Mouse (Mus musculus) embryonic facial prominence, embryonic 12.5 days (tissue): ENCODE results near the gene Mpz. TPM values are rescaled to one million over a fixed set of nuclear protein-coding genes. Genes with fewer than 3 reads are reported as not detected.

Experiments used
- ATAC-seq: fragments of 200-750 bp; cut with Nextera tagmentation; 2 replicates; pipeline ENCODE4 v1.8.0; 2017; ENCODE audit not compliant: insufficient number of reproducible peaks, insufficient read depth, low FRiP score, low TSS enrichment
- H3K27ac ChIP-seq: fragments of 300-500 bp; sonication (generic); 2 replicates; pipeline ENCODE4 v1.5.1; 2016; ENCODE audit warnings: mild to moderate bottlenecking
- H3K27me3 ChIP-seq: fragments of 300-500 bp; sonication (generic); 2 replicates; pipeline ENCODE4 v1.6.1; 2016; ENCODE audit warnings: mild to moderate bottlenecking, moderate library complexity
- H3K36me3 ChIP-seq: fragments of 300-500 bp; sonication (generic); 2 replicates; pipeline ENCODE4 v1.6.1; 2016; ENCODE audit warnings: mild to moderate bottlenecking
- H3K4me1 ChIP-seq: fragments of 300-500 bp; sonication (generic); 2 replicates; pipeline ENCODE4 v1.6.1; 2016
- H3K4me2 ChIP-seq: fragments of 300-500 bp; sonication (generic); replicated peaks from 2 replicates; pipeline ENCODE4 v1.6.1; 2016; ENCODE audit warnings: mild to moderate bottlenecking, moderate library complexity
- H3K4me3 ChIP-seq: fragments of 300-500 bp; sonication (generic); 2 replicates; pipeline ENCODE4 v1.5.1; 2016; ENCODE audit warnings: mild to moderate bottlenecking
- H3K9ac ChIP-seq: fragments of 300-500 bp; sonication (generic); 2 replicates; pipeline ENCODE4 v1.6.1; 2016; ENCODE audit warnings: mild to moderate bottlenecking, moderate library complexity
- H3K9me3 ChIP-seq: fragments of 300-500 bp; sonication (generic); 2 replicates; pipeline ENCODE4 v1.6.1; 2016; ENCODE audit warnings: mild to moderate bottlenecking, moderate library complexity
- WGBS: fragments of 180-500 bp; shearing (Covaris S2); methylation state at CpG from one replicate; pipeline ENCODE4 v1.1.7; 2016; 5-methylcytosine and 5-hydroxymethylcytosine counted together
- polyA plus RNA-seq: library from polyadenylated mRNA; unstranded; fragments of >200 nt; fragmentation: Nextera tagmentation; extraction: Ambion mirVana; gene quantifications from 2 replicates; pipeline ENCODE4 v1.2.1, GENCODE M21; 2016

Gene Mpz
- polyA plus RNA-seq, 1 experiment from 2014 or later, result 4.5 TPM

- Histone ChIP-seq H3K36me3 (no peaks in the 10 kb centered on the region), H3K27me3 (no peaks in the 10 kb centered on the region), H3K4me2 (no peak overlapping the region), H3K4me1 (peaks cover 5% of the 10 kb centered on the region; the same call in 1 of the 2 replicates), H3K27ac (no peak overlapping the region), H3K4me3 (no peak overlapping the region), H3K9ac (no peak overlapping the region), H3K9me3 (no peaks in the 10 kb centered on the region)
- no peak for ATAC-seq
- 74% methylated on average over 4 of the region's 4 CpGs for WGBS
Observed at GRCm38 (mm10) chr1:171112986-171113385, 37.5 kb upstream of the Mpz start.

GRCm38 (mm10) chr1:171113873-171114299 is 36.6 kb upstream of the Mpz start, which contains the start of gene Cfap126:
TSS of gene Cfap126 (plus strand) at chr1:171113918.
- H3K27ac ChIP-seq, result peak within 1 kb of the TSS; percentile 63
- whole genome bisulfite sequencing, result under 1% methylated on average over 24 of the region's 24 CpGs
- H3K36me3 ChIP-seq, result no peaks in the 10 kb centered on the region
- peak within 1 kb of the TSS; percentile 55 for H3K4me3 ChIP-seq
- peaks cover 5% of the 10 kb centered on the region; the same call in 1 of the 2 replicates for H3K4me1 ChIP-seq
- no peaks in the 10 kb centered on the region for H3K27me3 ChIP-seq
- peak; percentile 3; the same call in 1 of the 2 replicates for ATAC-seq
- H3K9ac ChIP-seq, result peak within 1 kb of the TSS; percentile 63
- H3K4me2 ChIP-seq, result peak within 1 kb of the TSS; percentile 71
- no peaks in the 10 kb centered on the region for H3K9me3 ChIP-seq

DNA sequence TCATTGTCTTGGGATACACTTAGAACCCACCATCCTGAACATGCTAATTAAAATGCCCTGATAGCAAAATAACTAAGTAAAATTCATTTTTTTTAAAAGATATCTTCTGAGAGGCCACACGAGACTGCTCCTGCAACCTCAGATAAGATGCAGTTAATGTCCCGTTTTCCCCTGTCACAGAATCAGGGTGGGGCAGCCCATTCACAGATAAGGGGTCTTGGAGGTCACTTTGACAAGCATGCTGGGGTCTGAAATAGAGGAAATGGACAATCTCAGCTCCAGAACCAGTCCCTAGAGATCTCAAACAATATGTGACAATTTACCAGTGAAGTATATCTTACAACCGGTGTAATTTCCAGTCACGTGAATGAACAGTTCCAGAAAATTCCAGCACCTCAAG is 34.2 kb upstream of the Mpz start:
- WGBS, result 75% methylated on average over 4 of the region's 4 CpGs
- H3K9me3 ChIP-seq, result no peaks in the 10 kb centered on the region
- H3K36me3 ChIP-seq, result no peaks in the 10 kb centered on the region
- no peak overlapping the region for H3K4me3 ChIP-seq
- no peak overlapping the region for H3K4me2 ChIP-seq
- ATAC-seq, result no peak
- H3K9ac ChIP-seq, result no peak overlapping the region
- no peaks in the 10 kb centered on the region for H3K27me3 ChIP-seq
- no peak overlapping the region for H3K27ac ChIP-seq
- H3K4me1 ChIP-seq, result peaks cover 5% of the 10 kb centered on the region; the same call in 1 of the 2 replicates

- Histone ChIP-seq H3K27me3 (no peaks in the 10 kb centered on the region), H3K9me3 (no peaks in the 10 kb centered on the region), H3K4me2 (no peak overlapping the region), H3K4me1 (peaks cover 12% of the 10 kb centered on the region; the same call in 1 of the 2 replicates), H3K4me3 (no peak overlapping the region), H3K36me3 (no peaks in the 10 kb centered on the region), H3K9ac (no peak overlapping the region), H3K27ac (no peak overlapping the region)
- ATAC-seq, result no peak
- WGBS, result 4% methylated on average over 4 of the region's 4 CpGs
Observed at GRCm38 (mm10) chr1:171118269-171118684, 32.2 kb upstream of the Mpz start.

DNA sequence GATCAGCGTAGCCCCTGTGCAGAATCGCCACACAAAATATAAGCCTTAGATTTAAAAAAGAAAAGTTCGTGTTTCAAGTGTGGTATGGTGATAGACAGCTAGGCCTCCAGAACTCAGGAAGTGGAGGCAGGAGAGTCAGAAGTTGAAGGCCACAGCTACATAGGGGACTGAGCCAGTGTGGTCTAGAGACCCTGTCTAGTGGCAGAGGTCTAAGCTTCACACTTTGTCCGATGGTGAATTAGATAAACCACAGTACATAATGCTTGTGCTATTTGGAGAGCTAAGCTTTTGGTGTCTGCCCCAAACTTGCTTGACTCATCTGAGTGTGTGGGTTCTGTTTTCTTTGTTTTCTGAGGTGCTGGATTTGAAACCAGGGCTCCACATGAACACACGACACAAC is 31.5 kb upstream of the Mpz start:
- no peak overlapping the region for H3K27ac ChIP-seq
- H3K27me3 ChIP-seq, result no peaks in the 10 kb centered on the region
- no peak overlapping the region for H3K4me3 ChIP-seq
- ATAC-seq, result no peak
- H3K9ac ChIP-seq, result no peak overlapping the region
- 0 out of 2 replicates have a peak, but pooled peaks cover 7% of the 10 kb centered on the region for H3K4me1 ChIP-seq
- no peaks in the 10 kb centered on the region for H3K36me3 ChIP-seq
- 85% methylated on average over 5 of the region's 5 CpGs for WGBS
- no peak overlapping the region for H3K4me2 ChIP-seq
- H3K9me3 ChIP-seq, result no peaks in the 10 kb centered on the region

GRCm38 (mm10) chr1:171119405-171119804 is 31.1 kb upstream of the Mpz start:
- ATAC-seq, result no peak
- H3K4me1 ChIP-seq, result 0 out of 2 replicates have a peak, but pooled peaks cover 7% of the 10 kb centered on the region
- H3K9ac ChIP-seq, result no peak overlapping the region
- H3K36me3 ChIP-seq, result no peaks in the 10 kb centered on the region
- no peaks in the 10 kb centered on the region for H3K27me3 ChIP-seq
- H3K4me2 ChIP-seq, result no peak overlapping the region
- 87% methylated on average over 14 of the region's 14 CpGs for WGBS
- H3K27ac ChIP-seq, result no peak overlapping the region; the same call in 1 of the 2 replicates
- H3K4me3 ChIP-seq, result no peak overlapping the region
- H3K9me3 ChIP-seq, result no peaks in the 10 kb centered on the region

GRCm38 (mm10) chr1:171120893-171121292 is 29.6 kb upstream of the Mpz start:
- Histone ChIP-seq H3K36me3 (no peaks in the 10 kb centered on the region), H3K27ac (no peak overlapping the region), H3K4me1 (0 out of 2 replicates have a peak, but pooled peaks cover 7% of the 10 kb centered on the region), H3K9me3 (no peaks in the 10 kb centered on the region), H3K4me2 (no peak overlapping the region), H3K27me3 (no peaks in the 10 kb centered on the region), H3K9ac (no peak overlapping the region), H3K4me3 (no peak overlapping the region)
- 38% methylated on average over 3 of the region's 3 CpGs for WGBS
- no peak for ATAC-seq

DNA sequence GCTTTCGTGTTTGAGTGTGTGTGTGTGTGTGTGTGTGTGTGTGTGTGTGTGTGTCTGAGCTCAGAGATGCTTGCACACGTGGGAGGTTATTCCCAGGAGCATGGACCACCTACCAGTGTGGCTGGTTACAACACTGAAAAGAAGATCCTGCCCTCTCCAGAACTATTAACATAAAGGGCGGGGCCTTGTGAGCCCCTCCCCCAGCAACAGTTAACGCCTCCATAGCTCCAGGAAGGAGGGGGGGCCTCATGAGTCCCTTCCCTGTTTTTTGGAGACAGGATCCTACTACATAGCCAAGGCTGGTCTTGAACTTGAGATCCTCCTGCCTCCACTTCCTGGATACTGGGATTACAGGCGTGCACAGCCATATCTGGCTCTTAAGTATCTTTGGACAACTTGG is 28.7 kb upstream of the Mpz start:
- Histone ChIP-seq H3K27ac (no peak overlapping the region), H3K9ac (no peak overlapping the region), H3K27me3 (no peaks in the 10 kb centered on the region), H3K9me3 (no peaks in the 10 kb centered on the region), H3K4me3 (no peak overlapping the region), H3K36me3 (no peaks in the 10 kb centered on the region), H3K4me2 (no peak overlapping the region), H3K4me1 (0 out of 2 replicates have a peak, but pooled peaks cover 7% of the 10 kb centered on the region)
- 48% methylated on average over 5 of the region's 5 CpGs for WGBS
- no peak for ATAC-seq

GRCm38 (mm10) chr1:171122932-171123331 is 27.6 kb upstream of the Mpz start:
- 39% methylated on average over 7 of the region's 7 CpGs for WGBS

DNA sequence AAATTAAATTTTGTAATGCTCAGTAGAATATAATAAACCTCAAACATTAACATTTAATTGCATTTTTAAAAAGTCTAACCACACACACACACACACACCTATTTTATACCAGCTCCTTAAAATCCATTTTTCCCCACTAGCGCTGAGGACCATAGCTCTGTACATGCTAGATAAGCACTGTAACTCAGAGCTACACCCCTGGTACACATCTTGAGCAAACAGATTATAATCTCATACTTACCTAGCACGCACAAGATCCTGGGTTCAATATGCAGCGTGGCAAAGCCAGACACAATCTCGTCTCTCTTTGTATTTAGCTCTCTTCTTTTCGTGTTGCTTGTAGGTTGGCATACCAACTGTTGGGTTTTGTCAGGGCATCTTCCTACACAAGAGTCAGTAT is 26.1 kb upstream of the Mpz start:
- Histone ChIP-seq H3K9me3 (no peaks in the 10 kb centered on the region), H3K9ac (no peak overlapping the region), H3K27me3 (no peaks in the 10 kb centered on the region), H3K4me3 (no peak overlapping the region), H3K36me3 (peaks cover 14% of the 10 kb centered on the region), H3K4me2 (no peak overlapping the region), H3K27ac (no peak overlapping the region), H3K4me1 (0 out of 2 replicates have a peak, but pooled peaks cover 7% of the 10 kb centered on the region)
- no peak for ATAC-seq
- 92% methylated on average over 5 of the region's 5 CpGs for WGBS

More at GRCm38 (mm10) chr1:171122932-171123331, 27.6 kb upstream of the Mpz start:
- no peak overlapping the region for H3K27ac ChIP-seq
- H3K4me2 ChIP-seq, result no peak overlapping the region
- ATAC-seq, result 0 out of 2 replicates have a peak, but pooled peaks have one; percentile 54
- peaks cover 3% of the 10 kb centered on the region for H3K36me3 ChIP-seq
- no peaks in the 10 kb centered on the region for H3K9me3 ChIP-seq
- no peak overlapping the region for H3K4me3 ChIP-seq
- no peak overlapping the region for H3K9ac ChIP-seq
- 0 out of 2 replicates have a peak, but pooled peaks cover 7% of the 10 kb centered on the region for H3K4me1 ChIP-seq
- H3K27me3 ChIP-seq, result no peaks in the 10 kb centered on the region

DNA sequence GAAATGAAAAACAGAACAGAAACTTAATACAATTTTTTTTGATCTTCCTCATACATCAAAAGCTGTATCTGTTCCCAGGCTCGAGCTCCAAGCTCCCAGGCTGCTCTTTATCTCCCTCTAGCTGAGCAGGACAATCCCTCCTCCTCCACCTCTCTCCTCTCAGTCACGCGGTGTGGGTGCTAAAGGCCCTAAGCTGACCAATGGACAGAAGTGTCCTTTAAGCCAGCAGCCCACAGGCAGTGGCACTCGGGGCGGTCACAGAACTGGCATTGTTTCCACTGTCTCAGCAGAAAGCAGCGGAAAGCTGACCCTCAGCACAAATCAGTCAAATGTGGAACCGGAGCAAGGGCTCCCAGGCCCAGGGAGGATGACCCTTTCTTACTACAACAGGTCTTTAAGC is 21.3 kb upstream of the Mpz start:
- no peak overlapping the region for H3K4me3 ChIP-seq
- H3K9ac ChIP-seq, result no peak overlapping the region
- H3K4me1 ChIP-seq, result no peaks in the 10 kb centered on the region
- no peak for ATAC-seq
- 43% methylated on average over 7 of the region's 7 CpGs for WGBS
- no peaks in the 10 kb centered on the region for H3K9me3 ChIP-seq
- H3K27me3 ChIP-seq, result no peaks in the 10 kb centered on the region
- peaks cover 42% of the 10 kb centered on the region for H3K36me3 ChIP-seq
- no peak overlapping the region for H3K4me2 ChIP-seq
- no peak overlapping the region for H3K27ac ChIP-seq

DNA sequence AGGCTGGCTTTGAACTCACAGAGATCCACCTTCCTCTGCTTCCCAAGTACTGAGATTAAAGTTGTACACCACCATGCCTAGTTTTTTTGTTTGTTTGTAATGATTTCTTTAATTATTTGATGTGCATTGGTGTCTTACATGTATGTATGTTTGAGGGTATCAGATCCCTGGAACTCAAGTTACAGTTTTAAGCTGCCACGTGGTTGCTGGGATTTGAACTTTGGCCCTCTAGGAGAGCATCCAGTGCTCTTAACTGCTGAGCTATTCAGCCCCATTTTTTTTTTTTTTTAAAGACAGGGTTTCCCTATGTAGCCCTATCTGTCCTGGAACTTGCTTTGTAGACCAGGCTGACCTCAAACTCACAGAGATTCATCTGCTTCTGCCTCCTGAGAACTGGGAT is 19.5 kb upstream of the Mpz start:
- H3K4me1 ChIP-seq, result no peaks in the 10 kb centered on the region
- no peak overlapping the region for H3K4me3 ChIP-seq
- no peak overlapping the region for H3K27ac ChIP-seq
- H3K9me3 ChIP-seq, result no peaks in the 10 kb centered on the region
- ATAC-seq, result no peak
- H3K4me2 ChIP-seq, result no peak overlapping the region
- WGBS, result 72% methylated on average over 1 of the region's 1 CpGs
- peaks cover 56% of the 10 kb centered on the region for H3K36me3 ChIP-seq
- no peak overlapping the region for H3K9ac ChIP-seq
- H3K27me3 ChIP-seq, result no peaks in the 10 kb centered on the region
